Mouse (Mus musculus): Measurements from ENCODE around the gene Anks6. TPM values are rescaled to one million over a fixed set of nuclear protein-coding genes. Genes with fewer than 3 reads are reported as not detected.

Gene Anks6
- polyA plus RNA-seq, 1 experiment from 2014 or later = 5.1 TPM

- Histone ChIP-seq H3K4me3 (ENCODE audit: low read depth, low read length) (peak overlapping the region; percentile 84), H3K36me3 (ENCODE audit: control insufficient read depth, insufficient read depth, low read length) (no peaks in the 10 kb centered on the region), H3K9me3 (replicated peaks; ENCODE audit: control insufficient read depth, low read length, poor library complexity, severe bottlenecking) (no peaks in the 10 kb centered on the region), H3K9ac (ENCODE audit: low read depth, low read length) (peak overlapping the region; percentile 96), H3K4me2 (ENCODE audit: low read length) (peak overlapping the region; percentile 89), H3K27ac (ENCODE audit: low read length) (peak overlapping the region; percentile 93), H3K4me1 (ENCODE audit: control insufficient read depth, insufficient read depth, low read length) (peaks cover 15% of the 10 kb centered on the region), H3K27me3 (ENCODE audit: control insufficient read depth, insufficient read depth, low read depth, low read length) (peaks cover 5% of the 10 kb centered on the region; the same call in 1 of the 2 replicates)
- ATAC-seq = peak; percentile 27
- WGBS = 3% methylated on average over 29 of the region's 29 CpGs
Measured at GRCm38 (mm10) chr4:46990281-46991015, 66.8 kb downstream of the Anks6 start.

GRCm38 (mm10) chr4:46989842-46990241, 67.4 kb downstream of the Anks6 start:
- ATAC-seq = peak; percentile 65; the same call in 1 of the 2 replicates
- Histone ChIP-seq H3K27ac (ENCODE audit: low read length) (peak overlapping the region; percentile 93), H3K27me3 (ENCODE audit: control insufficient read depth, insufficient read depth, low read depth, low read length) (peaks cover 5% of the 10 kb centered on the region; the same call in 1 of the 2 replicates), H3K9ac (ENCODE audit: low read depth, low read length) (peak overlapping the region; percentile 96), H3K4me1 (ENCODE audit: control insufficient read depth, insufficient read depth, low read length) (peaks cover 15% of the 10 kb centered on the region), H3K4me3 (ENCODE audit: low read depth, low read length) (peak overlapping the region; percentile 84), H3K36me3 (ENCODE audit: control insufficient read depth, insufficient read depth, low read length) (no peaks in the 10 kb centered on the region), H3K9me3 (replicated peaks; ENCODE audit: control insufficient read depth, low read length, poor library complexity, severe bottlenecking) (no peaks in the 10 kb centered on the region), H3K4me2 (ENCODE audit: low read length) (peak overlapping the region; percentile 89)
- WGBS = 2% methylated on average over 17 of the region's 17 CpGs

DNA sequence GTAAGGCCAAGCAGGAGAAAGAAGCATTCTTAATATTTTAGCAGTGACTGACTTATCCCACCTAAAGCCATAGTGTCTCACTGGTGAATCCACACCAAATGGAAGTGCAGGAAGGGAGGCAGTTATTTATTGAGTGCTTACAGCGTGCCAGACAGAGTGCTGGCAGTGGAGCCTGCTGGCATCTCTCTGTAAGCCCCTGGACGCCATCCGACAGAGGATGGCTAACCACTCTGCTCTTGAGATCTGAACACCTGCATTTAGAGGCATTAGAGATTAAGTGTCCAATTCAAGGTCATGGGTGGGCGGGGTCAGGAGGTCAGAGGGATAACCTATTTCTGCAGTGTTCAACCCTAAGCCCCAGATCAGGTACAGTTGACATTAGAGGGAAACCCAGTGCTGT, 68.4 kb downstream of the Anks6 start:
- 80% methylated on average over 4 of the region's 4 CpGs for WGBS
- ATAC-seq = no peak
- peak overlapping the region; percentile 84; the same call in 1 of the 2 replicates for H3K4me3 ChIP-seq (ENCODE audit: low read depth, low read length)

DNA sequence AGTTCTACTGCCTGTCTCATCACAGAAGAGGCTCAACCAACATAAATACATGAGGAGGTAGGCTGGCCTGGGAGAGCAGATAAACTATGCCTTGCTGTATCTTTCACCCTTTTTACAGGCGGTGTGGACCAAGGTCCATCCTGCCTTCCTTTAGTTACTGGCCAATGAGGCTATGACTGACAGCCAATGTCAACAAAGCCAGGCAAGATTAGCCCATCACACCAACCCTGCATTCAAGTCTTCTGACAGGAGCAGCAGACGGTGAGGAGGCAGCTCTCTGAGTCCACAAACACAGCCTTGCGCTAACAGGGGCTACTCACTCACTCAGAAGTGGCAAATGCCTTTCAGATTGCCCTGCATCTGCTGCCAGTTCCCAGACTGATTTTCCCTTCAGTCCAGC, 69.0 kb downstream of the Anks6 start:
- peaks cover 15% of the 10 kb centered on the region for H3K4me1 ChIP-seq (ENCODE audit: control insufficient read depth, insufficient read depth, low read length)
- H3K27ac ChIP-seq (ENCODE audit: low read length) = no peak overlapping the region

More for the DNA sequence above, 68.4 kb downstream of the Anks6 start:
- 0 out of 2 replicates have a peak overlapping the region, but pooled peaks have one; percentile 6 for H3K9ac ChIP-seq (ENCODE audit: low read depth, low read length)
- peaks cover 15% of the 10 kb centered on the region for H3K4me1 ChIP-seq (ENCODE audit: control insufficient read depth, insufficient read depth, low read length)
- H3K36me3 ChIP-seq (ENCODE audit: control insufficient read depth, insufficient read depth, low read length) = no peaks in the 10 kb centered on the region
- peaks cover 3% of the 10 kb centered on the region; the same call in 1 of the 2 replicates for H3K27me3 ChIP-seq (ENCODE audit: control insufficient read depth, insufficient read depth, low read depth, low read length)
- no peaks in the 10 kb centered on the region for H3K9me3 ChIP-seq (replicated peaks; ENCODE audit: control insufficient read depth, low read length, poor library complexity, severe bottlenecking)
- H3K27ac ChIP-seq (ENCODE audit: low read length) = no peak overlapping the region
- peak overlapping the region; percentile 89 for H3K4me2 ChIP-seq (ENCODE audit: low read length)

DNA sequence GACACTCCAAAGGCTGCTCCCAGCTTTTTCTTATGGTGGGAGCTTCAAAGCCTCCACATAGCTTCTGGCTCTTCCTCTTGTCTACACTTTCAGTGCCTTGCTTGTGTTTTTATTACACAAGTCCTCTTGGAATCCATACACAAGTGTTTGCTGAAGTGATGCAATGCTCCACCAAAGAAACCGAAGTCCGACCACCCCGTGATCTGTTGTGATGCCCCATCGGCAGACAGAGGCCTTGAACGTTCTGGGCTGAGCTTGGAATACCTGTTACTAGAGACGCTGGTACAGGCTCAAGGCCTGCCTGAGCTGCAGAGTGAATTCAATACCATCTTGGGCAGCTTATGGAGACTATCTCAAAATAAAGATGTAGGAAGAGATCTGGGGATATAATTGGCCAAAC, 69.4 kb downstream of the Anks6 start:
- Histone ChIP-seq H3K4me1 (ENCODE audit: control insufficient read depth, insufficient read depth, low read length) (peaks cover 15% of the 10 kb centered on the region), H3K9ac (ENCODE audit: low read depth, low read length) (no peak overlapping the region), H3K4me3 (ENCODE audit: low read depth, low read length) (no peak overlapping the region), H3K9me3 (replicated peaks; ENCODE audit: control insufficient read depth, low read length, poor library complexity, severe bottlenecking) (no peaks in the 10 kb centered on the region), H3K36me3 (ENCODE audit: control insufficient read depth, insufficient read depth, low read length) (no peaks in the 10 kb centered on the region), H3K27me3 (ENCODE audit: control insufficient read depth, insufficient read depth, low read depth, low read length) (no peaks in the 10 kb centered on the region), H3K27ac (ENCODE audit: low read length) (no peak overlapping the region), H3K4me2 (ENCODE audit: low read length) (no peak overlapping the region)
- WGBS = 91% methylated on average over 6 of the region's 6 CpGs
- ATAC-seq = no peak

More for the DNA sequence above, 69.0 kb downstream of the Anks6 start:
- H3K27me3 ChIP-seq (ENCODE audit: control insufficient read depth, insufficient read depth, low read depth, low read length) = peaks cover 3% of the 10 kb centered on the region; the same call in 1 of the 2 replicates
- WGBS = 53% methylated on average over 3 of the region's 3 CpGs
- peak overlapping the region; percentile 8; the same call in 1 of the 2 replicates for H3K4me2 ChIP-seq (ENCODE audit: low read length)
- H3K9me3 ChIP-seq (replicated peaks; ENCODE audit: control insufficient read depth, low read length, poor library complexity, severe bottlenecking) = no peaks in the 10 kb centered on the region
- no peak for ATAC-seq
- H3K4me3 ChIP-seq (ENCODE audit: low read depth, low read length) = no peak overlapping the region
- H3K9ac ChIP-seq (ENCODE audit: low read depth, low read length) = 0 out of 2 replicates have a peak overlapping the region, but pooled peaks have one; percentile 12
- no peaks in the 10 kb centered on the region for H3K36me3 ChIP-seq (ENCODE audit: control insufficient read depth, insufficient read depth, low read length)

GRCm38 (mm10) chr4:46986054-46986453, 71.2 kb downstream of the Anks6 start:
- no peaks in the 10 kb centered on the region for H3K36me3 ChIP-seq (ENCODE audit: control insufficient read depth, insufficient read depth, low read length)
- H3K27me3 ChIP-seq (ENCODE audit: control insufficient read depth, insufficient read depth, low read depth, low read length) = no peaks in the 10 kb centered on the region
- H3K4me3 ChIP-seq (ENCODE audit: low read depth, low read length) = no peak overlapping the region
- peaks cover 9% of the 10 kb centered on the region for H3K4me1 ChIP-seq (ENCODE audit: control insufficient read depth, insufficient read depth, low read length)
- no peaks in the 10 kb centered on the region for H3K9me3 ChIP-seq (replicated peaks; ENCODE audit: control insufficient read depth, low read length, poor library complexity, severe bottlenecking)
- no peak for ATAC-seq
- H3K27ac ChIP-seq (ENCODE audit: low read length) = no peak overlapping the region
- H3K9ac ChIP-seq (ENCODE audit: low read depth, low read length) = no peak overlapping the region
- no peak overlapping the region for H3K4me2 ChIP-seq (ENCODE audit: low read length)

DNA sequence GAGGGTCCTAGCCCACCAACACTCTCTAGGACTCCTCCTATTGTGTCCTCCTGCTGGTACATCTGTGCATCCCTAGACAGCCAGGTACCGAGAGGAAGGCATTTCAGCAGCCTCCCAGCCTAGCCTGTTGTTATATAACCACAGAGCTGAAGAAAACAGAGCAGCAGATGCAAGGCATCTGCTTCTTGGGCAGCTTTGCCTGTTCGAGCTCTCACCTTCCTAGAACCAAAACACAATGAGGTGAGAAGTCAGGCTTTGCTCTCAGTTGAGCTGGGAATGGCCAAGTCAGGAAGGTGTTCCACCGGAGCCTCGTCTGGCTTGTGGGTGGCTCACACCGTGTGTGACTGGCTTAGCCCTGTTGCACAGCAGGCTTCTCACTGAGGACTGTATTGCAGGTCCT, 74.3 kb downstream of the Anks6 start:
- Histone ChIP-seq H3K27ac (ENCODE audit: low read length) (no peak overlapping the region), H3K36me3 (ENCODE audit: control insufficient read depth, insufficient read depth, low read length) (no peaks in the 10 kb centered on the region), H3K4me2 (ENCODE audit: low read length) (no peak overlapping the region), H3K27me3 (ENCODE audit: control insufficient read depth, insufficient read depth, low read depth, low read length) (no peaks in the 10 kb centered on the region), H3K4me3 (ENCODE audit: low read depth, low read length) (no peak overlapping the region), H3K4me1 (ENCODE audit: control insufficient read depth, insufficient read depth, low read length) (no peaks in the 10 kb centered on the region), H3K9me3 (replicated peaks; ENCODE audit: control insufficient read depth, low read length, poor library complexity, severe bottlenecking) (no peaks in the 10 kb centered on the region), H3K9ac (ENCODE audit: low read depth, low read length) (no peak overlapping the region)
- ATAC-seq = no peak
- WGBS = 78% methylated on average over 5 of the region's 5 CpGs

- no peak for ATAC-seq
- no peaks in the 10 kb centered on the region for H3K9me3 ChIP-seq (replicated peaks; ENCODE audit: control insufficient read depth, low read length, poor library complexity, severe bottlenecking)
- no peak overlapping the region for H3K4me3 ChIP-seq (ENCODE audit: low read depth, low read length)
- no peaks in the 10 kb centered on the region for H3K36me3 ChIP-seq (ENCODE audit: control insufficient read depth, insufficient read depth, low read length)
- no peaks in the 10 kb centered on the region for H3K4me1 ChIP-seq (ENCODE audit: control insufficient read depth, insufficient read depth, low read length)
- H3K4me2 ChIP-seq (ENCODE audit: low read length) = no peak overlapping the region
- H3K9ac ChIP-seq (ENCODE audit: low read depth, low read length) = no peak overlapping the region
- H3K27me3 ChIP-seq (ENCODE audit: control insufficient read depth, insufficient read depth, low read depth, low read length) = no peaks in the 10 kb centered on the region
- 91% methylated on average over 4 of the region's 4 CpGs for WGBS
- no peak overlapping the region for H3K27ac ChIP-seq (ENCODE audit: low read length)
Measured at GRCm38 (mm10) chr4:46982094-46982493, 75.1 kb downstream of the Anks6 start.

DNA sequence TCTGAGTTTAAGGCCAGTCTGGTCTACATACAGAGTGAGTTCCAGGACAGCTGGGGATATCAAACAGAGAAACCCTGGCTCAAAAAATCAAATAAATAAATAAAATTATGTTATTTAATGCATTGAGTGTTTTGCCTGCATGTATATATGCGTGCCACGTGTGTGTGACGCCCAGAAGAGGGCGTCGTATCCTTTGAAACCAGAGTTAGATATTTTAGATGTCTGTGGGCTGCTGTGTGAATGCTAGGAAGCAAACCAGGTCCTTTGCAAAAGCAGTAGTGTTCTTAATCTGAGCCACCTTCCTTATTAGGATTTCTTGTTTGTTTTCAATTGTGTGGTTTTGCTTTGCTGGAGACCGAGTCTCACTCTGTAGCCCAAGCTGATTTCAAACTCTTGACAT, 78.9 kb downstream of the Anks6 start:
- ATAC-seq = no peak
- no peaks in the 10 kb centered on the region for H3K36me3 ChIP-seq (ENCODE audit: control insufficient read depth, insufficient read depth, low read length)
- no peak overlapping the region for H3K9ac ChIP-seq (ENCODE audit: low read depth, low read length)
- H3K4me2 ChIP-seq (ENCODE audit: low read length) = no peak overlapping the region
- H3K4me1 ChIP-seq (ENCODE audit: control insufficient read depth, insufficient read depth, low read length) = no peaks in the 10 kb centered on the region
- no peaks in the 10 kb centered on the region for H3K9me3 ChIP-seq (replicated peaks; ENCODE audit: control insufficient read depth, low read length, poor library complexity, severe bottlenecking)
- H3K27me3 ChIP-seq (ENCODE audit: control insufficient read depth, insufficient read depth, low read depth, low read length) = no peaks in the 10 kb centered on the region
- H3K4me3 ChIP-seq (ENCODE audit: low read depth, low read length) = no peak overlapping the region
- WGBS = 89% methylated on average over 6 of the region's 6 CpGs
- H3K27ac ChIP-seq (ENCODE audit: low read length) = no peak overlapping the region

Data from midbrain, embryonic 16.5 days (tissue).